Mouse (Mus musculus): ENCODE results near the gene Gm16513. TPM values are rescaled to one million over a fixed set of nuclear protein-coding genes. Genes with fewer than 3 reads are reported as not detected.
"Not testable (repeated sequence)": the region's sequence is repeated elsewhere in the genome, so short reads cannot be mapped to it uniquely, and the experiment has no call there.

The Gm16513 gene
- not detected for total RNA-seq (2021)

DNA sequence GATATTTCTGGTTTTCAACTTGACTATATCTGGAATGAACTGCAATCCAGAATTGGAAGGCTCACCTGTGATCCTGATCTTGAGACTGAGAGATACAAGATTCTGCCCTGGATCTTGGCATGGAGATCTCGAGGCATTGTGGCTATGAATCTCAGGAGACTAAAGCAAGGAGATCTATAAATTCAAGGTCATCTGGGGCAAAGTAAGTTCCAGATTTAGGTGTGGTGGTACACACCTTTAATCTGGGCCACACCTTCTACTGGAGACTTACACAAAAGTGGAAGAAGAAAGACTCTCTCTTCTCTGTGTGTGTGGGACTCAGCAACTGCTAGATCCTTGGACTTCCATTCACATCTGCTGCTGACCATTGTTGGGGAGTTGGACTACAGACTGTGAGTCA, at the start of gene Gm16513:
Gene Gm16513, plus strand, starts transcription at position 301 of the 400 bp plus-strand sequence.
- intact Hi-C loops (cut with DNase I); DNase-seq (ENCODE audit: low spot score in 2 of 2): not testable (repeated sequence)

Other genes starting within 250 kb of the Gm16513 start
- gene Gm6367, start 194.0 kb upstream of the Gm16513 start, total RNA-seq (2021), result not detected
- gene Gm7942, start 75.7 kb upstream of the Gm16513 start, total RNA-seq (2021), result not detected
- not detected for gene Gm10424, start 90.1 kb downstream of the Gm16513 start, total RNA-seq (2021)
- not detected for gene Gm3259, start 123.3 kb downstream of the Gm16513 start, total RNA-seq (2021)

Measured in left cerebral cortex, postnatal 25 days (tissue).